ENCODE assay signal across 8 mouse cellular contexts in the genomic region with DNA sequence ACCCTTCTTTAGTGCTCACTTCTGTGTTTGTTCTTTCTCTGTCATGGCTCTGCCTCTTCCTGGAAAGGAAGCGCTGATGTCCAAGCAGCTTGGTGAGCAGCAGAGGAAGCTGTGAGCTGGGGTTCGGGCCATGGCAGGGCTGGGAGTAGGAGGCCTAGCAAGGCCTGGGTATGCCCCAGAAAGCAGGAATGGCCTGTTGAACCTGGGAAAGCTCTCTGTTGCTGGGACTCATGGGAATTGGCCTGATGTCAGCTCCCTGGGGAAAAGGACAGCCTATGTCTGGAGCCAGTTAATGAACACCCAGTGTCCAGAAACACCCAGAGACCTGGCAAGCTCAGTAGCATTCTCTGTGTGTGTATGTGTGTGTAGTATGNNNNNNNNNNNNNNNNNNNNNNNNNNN. TPM values are rescaled to one million over a fixed set of nuclear protein-coding genes. Genes with fewer than 3 reads are reported as not detected.
DNase-seq lines count a peak whose midpoint lies in the region; ATAC-seq lines count a peak whose summit lies in the region.

No protein-coding gene starts in this region.

- H3K4me1 ChIP-seq in midbrain, embryonic 14.5 days (ENCODE audit: control insufficient read depth, insufficient read depth, low read length) = no peaks in the 10 kb centered on the region
- no peaks in the 10 kb centered on the region for H3K4me1 ChIP-seq in midbrain, embryonic 15.5 days
- H3K4me1 ChIP-seq in stomach, embryonic 16.5 days (ENCODE audit: control insufficient read depth, insufficient read depth, low read length) = no peaks in the 10 kb centered on the region

- H3K9me3 ChIP-seq in midbrain, embryonic 14.5 days (ENCODE audit: control insufficient read depth, low read length) = no peaks in the 10 kb centered on the region
- H3K9me3 ChIP-seq in midbrain, embryonic 15.5 days = no peaks in the 10 kb centered on the region
- H3K9me3 ChIP-seq in stomach, embryonic 16.5 days (replicated peaks; ENCODE audit: control insufficient read depth, low read length) = no peaks in the 10 kb centered on the region

- H3K4me3 ChIP-seq in midbrain, embryonic 14.5 days (replicated peaks; ENCODE audit: low read depth, low read length) = no peak overlapping the region
- H3K4me3 ChIP-seq in midbrain, embryonic 15.5 days = no peak overlapping the region
- H3K4me3 ChIP-seq in stomach, embryonic 16.5 days (replicated peaks; ENCODE audit: low read length) = no peak overlapping the region

- 0 out of 2 replicates have a peak overlapping the region, but pooled peaks have one; percentile 8 for H3K27ac ChIP-seq in midbrain, embryonic 14.5 days (replicated peaks; ENCODE audit: low read depth, low read length)
- no peak overlapping the region for H3K27ac ChIP-seq in midbrain, embryonic 15.5 days
- peak overlapping the region; percentile 43; the same call in 1 of the 2 replicates for H3K27ac ChIP-seq in stomach, embryonic 16.5 days (ENCODE audit: low read length)

- no peaks in the 10 kb centered on the region for H3K36me3 ChIP-seq in midbrain, embryonic 14.5 days (ENCODE audit: control insufficient read depth, insufficient read depth, low read length)
- no peaks in the 10 kb centered on the region for H3K36me3 ChIP-seq in midbrain, embryonic 15.5 days (replicated peaks)
- H3K36me3 ChIP-seq in stomach, embryonic 16.5 days (ENCODE audit: control insufficient read depth, insufficient read depth, low read length) = no peaks in the 10 kb centered on the region

- ATAC-seq in CD4-positive, CD25-positive, alpha-beta regulatory T cell, adult 4 months = no peak
- ATAC-seq in midbrain, embryonic 14.5 days (ENCODE audit: low FRiP score, low TSS enrichment) = no peak
- no peak for ATAC-seq in midbrain, embryonic 15.5 days (replicated peaks)
- ATAC-seq in stomach, embryonic 16.5 days (ENCODE audit: insufficient read depth, low FRiP score) = no peak
- ATAC-seq in megakaryocyte progenitor cell, adult 5-6 weeks (replicated peaks; ENCODE audit: poor library complexity) = no peak

- no peaks in the 10 kb centered on the region for H3K27me3 ChIP-seq in midbrain, embryonic 14.5 days (ENCODE audit: control insufficient read depth, insufficient read depth, low read length)
- H3K27me3 ChIP-seq in midbrain, embryonic 15.5 days (replicated peaks) = no peaks in the 10 kb centered on the region
- no peaks in the 10 kb centered on the region for H3K27me3 ChIP-seq in stomach, embryonic 16.5 days (ENCODE audit: control insufficient read depth, insufficient read depth, low read length)

- WGBS in midbrain, embryonic 14.5 days = 95% methylated on average over 2 of the region's 2 CpGs
- 93% methylated on average over 2 of the region's 2 CpGs for WGBS in midbrain, embryonic 15.5 days
- 79% methylated on average over 2 of the region's 2 CpGs for WGBS in stomach, embryonic 16.5 days

- no peak overlapping the region for H3K9ac ChIP-seq in midbrain, embryonic 14.5 days (replicated peaks; ENCODE audit: low read length)
- H3K9ac ChIP-seq in midbrain, embryonic 15.5 days = no peak overlapping the region
- H3K9ac ChIP-seq in stomach, embryonic 16.5 days (ENCODE audit: low read length) = no peak overlapping the region

- no peak overlapping the region for H3K4me2 ChIP-seq in midbrain, embryonic 14.5 days (ENCODE audit: low read length)
- no peak overlapping the region for H3K4me2 ChIP-seq in midbrain, embryonic 15.5 days
- 0 out of 2 replicates have a peak overlapping the region, but pooled peaks have one; percentile 6 for H3K4me2 ChIP-seq in stomach, embryonic 16.5 days (ENCODE audit: low read depth, low read length)

- peak; percentile 21 for DNase-seq in CD4-positive, CD25-positive, alpha-beta regulatory T cell, adult 2 months (ENCODE audit: low read depth, low spot score)
- DNase-seq in midbrain, embryonic 14.5 days = no peak
- peak; percentile 85 to 94 for DNase-seq in kidney, postnatal 36 days
- no peak for DNase-seq in thymus, postnatal 36 days

RNA-seq across cellular contexts. Expression of a gene that starts 20.3 kb away (rescaled TPM):
- polyA plus RNA-seq in CD4-positive, CD25-positive, alpha-beta regulatory T cell, adult 4 months (2017; shearing (Covaris generic)) = 1 to 10 TPM in 1 of 2 experiments, under 1 TPM in 1; 0.24 to 1.5 TPM
- polyA plus RNA-seq in midbrain, embryonic 14.5 days (2014; fragmentation: Nextera tagmentation; extraction: Ambion mirVana) = 1.6 and 2.4 TPM in 2 replicates
- polyA plus RNA-seq in midbrain, embryonic 15.5 days (2015; fragmentation: Nextera tagmentation; extraction: Ambion mirVana) = 2.9 and 3.1 TPM in 2 replicates
- polyA plus RNA-seq in stomach, embryonic 16.5 days (2015; fragmentation: Nextera tagmentation; extraction: Ambion mirVana) = 0.19 and 0.25 TPM in 2 replicates
- not detected in 2 replicates for total RNA-seq in megakaryocyte progenitor cell, adult 5-6 weeks (2015)
- total RNA-seq in megakaryocyte progenitor cell, adult 5-6 weeks (2017) = not detected in 2 replicates

RNA-seq across cellular contexts. Expression of a gene that starts 50.3 kb away (rescaled TPM):
- polyA plus RNA-seq in CD4-positive, CD25-positive, alpha-beta regulatory T cell, adult 4 months (2017; shearing (Covaris generic)) = 1 to 10 TPM; 1.4 to 1.8 TPM
- 2.3 and 2.9 TPM in 2 replicates for polyA plus RNA-seq in midbrain, embryonic 14.5 days (2014; fragmentation: Nextera tagmentation; extraction: Ambion mirVana)
- polyA plus RNA-seq in midbrain, embryonic 15.5 days (2015; fragmentation: Nextera tagmentation; extraction: Ambion mirVana) = 3.7 and 4.3 TPM in 2 replicates
- polyA plus RNA-seq in stomach, embryonic 16.5 days (2015; fragmentation: Nextera tagmentation; extraction: Ambion mirVana) = 1.6 and 1.7 TPM in 2 replicates
- 4.7 TPM in 2 replicates for total RNA-seq in megakaryocyte progenitor cell, adult 5-6 weeks (2015)
- total RNA-seq in megakaryocyte progenitor cell, adult 5-6 weeks (2017) = 5.3 and 5.6 TPM in 2 replicates

Comparison
In these comparisons a context has a peak if more than half of its experiments do, and no peak if none do; other contexts are left out.
1. DNase-seq: peak in CD4-positive, CD25-positive, alpha-beta regulatory T cell, adult 2 months (single experiment) and kidney, postnatal 36 days (2 of 2); none in midbrain, embryonic 14.5 days (single experiment) and thymus, postnatal 36 days (0 of 2).